Mouse (Mus musculus): Measurements from ENCODE around the gene 4930544D05Rik. TPM values are rescaled to one million over a fixed set of nuclear protein-coding genes. Genes with fewer than 3 reads are reported as not detected.

Gene 4930544D05Rik
- polyA plus RNA-seq, 1 experiment from 2014 or later: not detected

GRCm38 (mm10) chr11:70639976-70640375 is 24.3 kb downstream of the 4930544D05Rik start:
- ATAC-seq (ENCODE audit: insufficient read depth, low FRiP score, low TSS enrichment) (no peak), DNase-seq (ENCODE audit: low spot score) (no peak)
- 84% methylated on average over 8 of the region's 8 CpGs for WGBS
- H3K4me1 ChIP-seq (ENCODE audit: control insufficient read depth, insufficient read depth, low read length): no peaks in the 10 kb centered on the region
- peaks cover 7% of the 10 kb centered on the region; the same call in 1 of the 2 replicates for H3K36me3 ChIP-seq (ENCODE audit: control insufficient read depth, insufficient read depth, low read length)
- H3K27ac ChIP-seq (ENCODE audit: low read depth, low read length): no peak overlapping the region
- no peak overlapping the region for H3K4me2 ChIP-seq (ENCODE audit: low read depth)
- no peak overlapping the region for H3K9ac ChIP-seq (ENCODE audit: low read length)
- no peak overlapping the region for H3K4me3 ChIP-seq (ENCODE audit: low read depth, low read length)
- no peaks in the 10 kb centered on the region for H3K27me3 ChIP-seq (ENCODE audit: control insufficient read depth, insufficient read depth, low read length)
- H3K9me3 ChIP-seq (ENCODE audit: control insufficient read depth, low read length): no peaks in the 10 kb centered on the region

- no peak for DNase-seq (ENCODE audit: low spot score)
- no peak for ATAC-seq (ENCODE audit: insufficient read depth, low FRiP score, low TSS enrichment)
- no peak overlapping the region for H3K9ac ChIP-seq (ENCODE audit: low read length)
These were observed 25.6 kb downstream of the 4930544D05Rik start for GRCm38 (mm10) chr11:70641241-70641640.

GRCm38 (mm10) chr11:70643051-70643450 is 27.4 kb downstream of the 4930544D05Rik start:
- no peaks in the 10 kb centered on the region for H3K9me3 ChIP-seq (ENCODE audit: control insufficient read depth, low read length)
- peaks cover 9% of the 10 kb centered on the region for H3K4me1 ChIP-seq (ENCODE audit: control insufficient read depth, insufficient read depth, low read length)
- peaks cover 9% of the 10 kb centered on the region; the same call in 1 of the 2 replicates for H3K36me3 ChIP-seq (ENCODE audit: control insufficient read depth, insufficient read depth, low read length)
- WGBS: 94% methylated on average over 6 of the region's 6 CpGs
- no peak overlapping the region for H3K27ac ChIP-seq (ENCODE audit: low read depth, low read length)
- no peaks in the 10 kb centered on the region for H3K27me3 ChIP-seq (ENCODE audit: control insufficient read depth, insufficient read depth, low read length)
- DNase-seq (ENCODE audit: low spot score): no peak
- H3K9ac ChIP-seq (ENCODE audit: low read length): no peak overlapping the region
- no peak overlapping the region for H3K4me2 ChIP-seq (ENCODE audit: low read depth)
- no peak overlapping the region for H3K4me3 ChIP-seq (ENCODE audit: low read depth, low read length)
- no peak for ATAC-seq (ENCODE audit: insufficient read depth, low FRiP score, low TSS enrichment)

More at GRCm38 (mm10) chr11:70641241-70641640, 25.6 kb downstream of the 4930544D05Rik start:
- 90% methylated on average over 7 of the region's 7 CpGs for WGBS
- H3K4me3 ChIP-seq (ENCODE audit: low read depth, low read length): no peak overlapping the region
- H3K27me3 ChIP-seq (ENCODE audit: control insufficient read depth, insufficient read depth, low read length): no peaks in the 10 kb centered on the region
- H3K4me1 ChIP-seq (ENCODE audit: control insufficient read depth, insufficient read depth, low read length): peaks cover 4% of the 10 kb centered on the region
- peaks cover 9% of the 10 kb centered on the region; the same call in 1 of the 2 replicates for H3K36me3 ChIP-seq (ENCODE audit: control insufficient read depth, insufficient read depth, low read length)
- no peaks in the 10 kb centered on the region for H3K9me3 ChIP-seq (ENCODE audit: control insufficient read depth, low read length)
- no peak overlapping the region for H3K27ac ChIP-seq (ENCODE audit: low read depth, low read length)
- H3K4me2 ChIP-seq (ENCODE audit: low read depth): no peak overlapping the region

GRCm38 (mm10) chr11:70644564-70645103 is 29.0 kb downstream of the 4930544D05Rik start:
- no peak overlapping the region for H3K4me2 ChIP-seq (ENCODE audit: low read depth)
- H3K4me3 ChIP-seq (ENCODE audit: low read depth, low read length): no peak overlapping the region
- H3K4me1 ChIP-seq (ENCODE audit: control insufficient read depth, insufficient read depth, low read length): peaks cover 13% of the 10 kb centered on the region
- no peak overlapping the region for H3K27ac ChIP-seq (ENCODE audit: low read depth, low read length)
- no peaks in the 10 kb centered on the region for H3K9me3 ChIP-seq (ENCODE audit: control insufficient read depth, low read length)
- WGBS: 96% methylated on average over 8 of the region's 8 CpGs
- no peaks in the 10 kb centered on the region for H3K27me3 ChIP-seq (ENCODE audit: control insufficient read depth, insufficient read depth, low read length)
- ATAC-seq (ENCODE audit: insufficient read depth, low FRiP score, low TSS enrichment): no peak
- DNase-seq (ENCODE audit: low spot score): no peak
- H3K9ac ChIP-seq (ENCODE audit: low read length): no peak overlapping the region
- peaks cover 10% of the 10 kb centered on the region for H3K36me3 ChIP-seq (ENCODE audit: control insufficient read depth, insufficient read depth, low read length)

GRCm38 (mm10) chr11:70645461-70646258 is 30.0 kb downstream of the 4930544D05Rik start:
- DNase-seq (ENCODE audit: low spot score) (no peak), ATAC-seq (ENCODE audit: insufficient read depth, low FRiP score, low TSS enrichment) (no peak)
- WGBS: 90% methylated on average over 12 of the region's 12 CpGs
- H3K27me3 ChIP-seq (ENCODE audit: control insufficient read depth, insufficient read depth, low read length): no peaks in the 10 kb centered on the region
- H3K36me3 ChIP-seq (ENCODE audit: control insufficient read depth, insufficient read depth, low read length): peaks cover 15% of the 10 kb centered on the region
- H3K4me3 ChIP-seq (ENCODE audit: low read depth, low read length): peak overlapping the region; percentile 78
- peak overlapping the region; percentile 81 for H3K9ac ChIP-seq (ENCODE audit: low read length)
- H3K27ac ChIP-seq (ENCODE audit: low read depth, low read length): no peak overlapping the region
- peaks cover 15% of the 10 kb centered on the region for H3K4me1 ChIP-seq (ENCODE audit: control insufficient read depth, insufficient read depth, low read length)
- H3K4me2 ChIP-seq (ENCODE audit: low read depth): peak overlapping the region; percentile 79
- H3K9me3 ChIP-seq (ENCODE audit: control insufficient read depth, low read length): no peaks in the 10 kb centered on the region

- Histone ChIP-seq H3K27me3 (ENCODE audit: control insufficient read depth, insufficient read depth, low read length) (no peaks in the 10 kb centered on the region), H3K4me1 (ENCODE audit: control insufficient read depth, insufficient read depth, low read length) (peaks cover 19% of the 10 kb centered on the region), H3K27ac (ENCODE audit: low read depth, low read length) (peak overlapping the region; percentile 80; the same call in 1 of the 2 replicates), H3K4me2 (ENCODE audit: low read depth) (peak overlapping the region; percentile 79), H3K4me3 (ENCODE audit: low read depth, low read length) (peak overlapping the region; percentile 78), H3K9me3 (ENCODE audit: control insufficient read depth, low read length) (no peaks in the 10 kb centered on the region), H3K36me3 (ENCODE audit: control insufficient read depth, insufficient read depth, low read length) (peaks cover 19% of the 10 kb centered on the region), H3K9ac (ENCODE audit: low read length) (peak overlapping the region; percentile 81)
- DNase-seq (ENCODE audit: low spot score) (no peak), ATAC-seq (ENCODE audit: insufficient read depth, low FRiP score, low TSS enrichment) (no peak)
- WGBS: 27% methylated on average over 3 of the region's 3 CpGs
These were observed 30.6 kb downstream of the 4930544D05Rik start for GRCm38 (mm10) chr11:70646259-70646555.

- Histone ChIP-seq H3K4me2 (ENCODE audit: low read depth) (peak within 1 kb of the TSS; percentile 96), H3K27ac (ENCODE audit: low read depth, low read length) (peak within 1 kb of the TSS; percentile 85), H3K36me3 (ENCODE audit: control insufficient read depth, insufficient read depth, low read length) (peaks cover 19% of the 10 kb centered on the region), H3K4me3 (ENCODE audit: low read depth, low read length) (peak within 1 kb of the TSS; percentile 78), H3K4me1 (ENCODE audit: control insufficient read depth, insufficient read depth, low read length) (peaks cover 19% of the 10 kb centered on the region), H3K27me3 (ENCODE audit: control insufficient read depth, insufficient read depth, low read length) (no peaks in the 10 kb centered on the region), H3K9ac (ENCODE audit: low read length) (peak within 1 kb of the TSS; percentile 81), H3K9me3 (ENCODE audit: control insufficient read depth, low read length) (no peaks in the 10 kb centered on the region)
- under 1% methylated on average over 63 of the region's 63 CpGs for WGBS
- peak; percentile 98 for DNase-seq (ENCODE audit: low spot score)
- ATAC-seq (ENCODE audit: insufficient read depth, low FRiP score, low TSS enrichment): peak; percentile 85
These were observed 31.3 kb downstream of the 4930544D05Rik start, which contains the start of the genes Rnf167 and Slc25a11 for GRCm38 (mm10) chr11:70646691-70647650. Gene Rnf167, plus strand, starts transcription at chr11:70647235. Gene Slc25a11, minus strand, starts transcription at chr11:70647479.

GRCm38 (mm10) chr11:70647716-70648420 is 32.2 kb downstream of the 4930544D05Rik start:
- Histone ChIP-seq H3K4me1 (ENCODE audit: control insufficient read depth, insufficient read depth, low read length) (peaks cover 26% of the 10 kb centered on the region), H3K9ac (ENCODE audit: low read length) (peak overlapping the region; percentile 79), H3K9me3 (ENCODE audit: control insufficient read depth, low read length) (no peaks in the 10 kb centered on the region), H3K27me3 (ENCODE audit: control insufficient read depth, insufficient read depth, low read length) (no peaks in the 10 kb centered on the region), H3K27ac (ENCODE audit: low read depth, low read length) (peak overlapping the region; percentile 85), H3K36me3 (ENCODE audit: control insufficient read depth, insufficient read depth, low read length) (peaks cover 22% of the 10 kb centered on the region), H3K4me3 (ENCODE audit: low read depth, low read length) (peak overlapping the region; percentile 78), H3K4me2 (ENCODE audit: low read depth) (peak overlapping the region; percentile 96)
- 5% methylated on average over 28 of the region's 28 CpGs for WGBS
- 0 out of 2 replicates have a peak, but pooled peaks have one; percentile 38 for ATAC-seq (ENCODE audit: insufficient read depth, low FRiP score, low TSS enrichment)
- peak; percentile 28 for DNase-seq (ENCODE audit: low spot score)
